Mouse (Mus musculus) liver, embryonic 14.5 days (tissue): ENCODE results near the gene Lclat1. TPM values are rescaled to one million over a fixed set of nuclear protein-coding genes. Genes with fewer than 3 reads are reported as not detected.

ENCODE experiments used
- ATAC-seq: fragments of 200-750 bp; cut with Nextera tagmentation; 2 replicates; pipeline ENCODE4 v1.8.0; 2017; ENCODE audit warnings: moderate number of reproducible peaks, mild to moderate bottlenecking, moderate library complexity; ENCODE audit not compliant: insufficient read depth
- DNase-seq, 3 experiments: peaks; one replicate each; pipeline ENCODE4 v3.0.0-alpha.2; 2012 to 2013; ENCODE audit warnings: low read depth in 3 of 3, low spot score in 3 of 3
- H3K27ac ChIP-seq: fragments of 300-500 bp; sonication (generic); 2 replicates; pipeline ENCODE4 v1.5.1; 2014; ENCODE audit warnings: moderate library complexity, mild to moderate bottlenecking, control low read depth, inconsistent platforms
- H3K27me3 ChIP-seq: fragments of 300-500 bp; sonication (generic); 2 replicates; pipeline ENCODE4 v1.6.1; 2014; ENCODE audit warnings: mild to moderate bottlenecking, low read length, moderate library complexity; ENCODE audit not compliant: control insufficient read depth, insufficient read depth
- H3K36me3 ChIP-seq: fragments of 300-500 bp; sonication (generic); replicated peaks from 2 replicates; pipeline ENCODE4 v1.6.1; 2014; ENCODE audit warnings: low read depth; ENCODE audit not compliant: control insufficient read depth, insufficient read depth
- H3K4me1 ChIP-seq, 2 experiments: fragments of 200-500 bp in 1 of 2; fragments of 300-500 bp in 1 of 2; sonication (generic) in 1 of 2; replicated peaks; 2 replicates each; pipeline ENCODE4 v1.6.1; 2012 to 2014; ENCODE audit warnings: antibody characterized with exemption in 1 of 2, inconsistent platforms in 1 of 2, low read length in 1 of 2; ENCODE audit not compliant: control insufficient read depth in 2 of 2, insufficient read depth in 2 of 2
- H3K4me2 ChIP-seq: fragments of 300-500 bp; sonication (generic); 2 replicates; pipeline ENCODE4 v1.6.1; 2014; ENCODE audit warnings: low read depth, mild to moderate bottlenecking, control low read depth, moderate library complexity
- H3K4me3 ChIP-seq, 2 experiments: fragments of 200-500 bp in 1 of 2; fragments of 300-500 bp in 1 of 2; sonication (generic) in 1 of 2; 2 replicates each; pipeline ENCODE4 v1.5.1; 2012 to 2014; ENCODE audit warnings: low read depth in 2 of 2, low read length in 2 of 2, mild to moderate bottlenecking in 2 of 2, control low read depth in 1 of 2, inconsistent platforms in 1 of 2, moderate library complexity in 1 of 2; ENCODE audit not compliant: insufficient read depth in 1 of 2
- H3K9ac ChIP-seq: fragments of 300-500 bp; sonication (generic); replicated peaks from 2 replicates; pipeline ENCODE4 v1.6.1; 2014; ENCODE audit warnings: mild to moderate bottlenecking, control low read depth, moderate library complexity
- H3K9me3 ChIP-seq: fragments of 300-500 bp; sonication (generic); 2 replicates; pipeline ENCODE4 v1.6.1; 2016; ENCODE audit warnings: low read length, mixed read lengths; ENCODE audit not compliant: control insufficient read depth
- CTCF ChIP-seq: IDR thresholded peaks from 2 replicates; pipeline ENCODE4 v1.5.1; 2016; ENCODE audit warnings: antibody characterized with exemption, low read depth, control low read depth
- EP300 ChIP-seq: IDR thresholded peaks from 2 replicates; pipeline ENCODE4 v1.6.1; 2016; ENCODE audit warnings: antibody characterized with exemption, low read depth
- WGBS: fragments of 180-500 bp; shearing (Covaris S2); extraction: QIAGEN DNeasy Blood & Tissue Kit; methylation state at CpG from one replicate; pipeline ENCODE4 v1.1.7; 2014; ENCODE audit not compliant: insufficient replicate concordance; 5-methylcytosine and 5-hydroxymethylcytosine counted together
- polyA plus RNA-seq, 2 experiments: library from polyadenylated mRNA; depleted of rRNA in 1 of 2; stranded (reverse) in 1 of 2; unstranded in 1 of 2; fragments of >200 nt; fragmentation: Nextera tagmentation in 1 of 2; extraction: Ambion mirVana in 1 of 2; gene quantifications; 2 replicates each; pipeline versions ENCODE4 v1.2.1 to v1.2.3; 2012 to 2014

Gene Lclat1
- polyA plus RNA-seq, 2 experiments = 1.8 to 4.5 TPM

- ATAC-seq = no peak
- H3K9ac ChIP-seq = no peak overlapping the region
- no peaks in the 10 kb centered on the region for H3K9me3 ChIP-seq
- no peak overlapping the region for H3K27ac ChIP-seq
- 74% methylated on average over 2 of the region's 2 CpGs for WGBS
- no peak overlapping the region for H3K4me2 ChIP-seq
- H3K36me3 ChIP-seq = no peaks in the 10 kb centered on the region
- no peak for DNase-seq
- H3K27me3 ChIP-seq = no peaks in the 10 kb centered on the region
- TF ChIP-seq EP300 (no peak), CTCF (no peak)
- H3K4me1 ChIP-seq = peaks cover 0 to 12% of the 10 kb centered on the region in 2 experiments; a peak in 2 of 4 replicates
- no peak overlapping the region for H3K4me3 ChIP-seq
Measured at GRCm38 (mm10) chr17:73246926-73247325, 139.1 kb downstream of the Lclat1 start.

GRCm38 (mm10) chr17:73247758-73248157, 140.0 kb downstream of the Lclat1 start:
- no peaks in the 10 kb centered on the region for H3K9me3 ChIP-seq
- no peaks in the 10 kb centered on the region for H3K27me3 ChIP-seq
- peak; percentile 66 for ATAC-seq
- 52% methylated on average over 14 of the region's 14 CpGs for WGBS
- no peak overlapping the region for H3K9ac ChIP-seq
- TF ChIP-seq EP300 = peak; percentile 78
- TF ChIP-seq CTCF = no peak
- no peak overlapping the region for H3K27ac ChIP-seq
- DNase-seq = no peak
- peaks cover 0 to 12% of the 10 kb centered on the region in 2 experiments; a peak in 2 of 4 replicates for H3K4me1 ChIP-seq
- no peak overlapping the region for H3K4me2 ChIP-seq
- H3K36me3 ChIP-seq = no peaks in the 10 kb centered on the region
- no peak overlapping the region for H3K4me3 ChIP-seq

- TF ChIP-seq EP300 (no peak), CTCF (no peak)
- H3K27me3 ChIP-seq = no peaks in the 10 kb centered on the region
- H3K27ac ChIP-seq = no peak overlapping the region
- no peak overlapping the region for H3K4me2 ChIP-seq
- peaks cover 0 to 9% of the 10 kb centered on the region in 2 experiments; a peak in 2 of 4 replicates for H3K4me1 ChIP-seq
- H3K9me3 ChIP-seq = no peaks in the 10 kb centered on the region
- no peak overlapping the region for H3K9ac ChIP-seq
- DNase-seq = no peak
- 51% methylated on average over 3 of the region's 3 CpGs for WGBS
- ATAC-seq = no peak
- no peaks in the 10 kb centered on the region for H3K36me3 ChIP-seq
- no peak overlapping the region for H3K4me3 ChIP-seq
Measured at GRCm38 (mm10) chr17:73250488-73251141, 142.8 kb downstream of the Lclat1 start.

GRCm38 (mm10) chr17:73251142-73251502, 143.3 kb downstream of the Lclat1 start:
- 46% methylated on average over 8 of the region's 8 CpGs for WGBS
- TF ChIP-seq EP300 = no peak
- TF ChIP-seq CTCF = no peak
- H3K4me1 ChIP-seq = peaks cover 0 to 9% of the 10 kb centered on the region in 2 experiments; a peak in 2 of 4 replicates
- H3K4me3 ChIP-seq = no peak overlapping the region
- H3K9me3 ChIP-seq = no peaks in the 10 kb centered on the region
- H3K36me3 ChIP-seq = no peaks in the 10 kb centered on the region
- DNase-seq (no peak), ATAC-seq (no peak; the same call in 1 of the 2 replicates)
- H3K9ac ChIP-seq = no peak overlapping the region
- H3K4me2 ChIP-seq = no peak overlapping the region
- no peaks in the 10 kb centered on the region for H3K27me3 ChIP-seq
- H3K27ac ChIP-seq = no peak overlapping the region

- Histone ChIP-seq H3K27me3 (no peaks in the 10 kb centered on the region), H3K4me1 (peaks cover 0 to 4% of the 10 kb centered on the region in 2 experiments; a peak in 1 of 4 replicates), H3K9me3 (no peaks in the 10 kb centered on the region), H3K9ac (no peak overlapping the region), H3K36me3 (no peaks in the 10 kb centered on the region), H3K4me3 (no peak overlapping the region), H3K27ac (no peak overlapping the region), H3K4me2 (no peak overlapping the region)
- TF ChIP-seq EP300 = no peak
- no peak for TF ChIP-seq CTCF
- ATAC-seq (no peak), DNase-seq (no peak)
- WGBS = 69% methylated on average over 11 of the region's 11 CpGs
Measured at GRCm38 (mm10) chr17:73251812-73252608, 144.2 kb downstream of the Lclat1 start.
